Mouse (Mus musculus) CD8-positive naive resting alpha-beta T cell, adult 2 months (primary cell): ENCODE data around the gene Morn1.

Experiments
- DNase-seq, 2 experiments: peaks; one replicate each; pipeline ENCODE4 v3.0.0; 2022; ENCODE audit warnings: low read depth in 2 of 2, low spot score in 2 of 2

Gene Morn1

DNA sequence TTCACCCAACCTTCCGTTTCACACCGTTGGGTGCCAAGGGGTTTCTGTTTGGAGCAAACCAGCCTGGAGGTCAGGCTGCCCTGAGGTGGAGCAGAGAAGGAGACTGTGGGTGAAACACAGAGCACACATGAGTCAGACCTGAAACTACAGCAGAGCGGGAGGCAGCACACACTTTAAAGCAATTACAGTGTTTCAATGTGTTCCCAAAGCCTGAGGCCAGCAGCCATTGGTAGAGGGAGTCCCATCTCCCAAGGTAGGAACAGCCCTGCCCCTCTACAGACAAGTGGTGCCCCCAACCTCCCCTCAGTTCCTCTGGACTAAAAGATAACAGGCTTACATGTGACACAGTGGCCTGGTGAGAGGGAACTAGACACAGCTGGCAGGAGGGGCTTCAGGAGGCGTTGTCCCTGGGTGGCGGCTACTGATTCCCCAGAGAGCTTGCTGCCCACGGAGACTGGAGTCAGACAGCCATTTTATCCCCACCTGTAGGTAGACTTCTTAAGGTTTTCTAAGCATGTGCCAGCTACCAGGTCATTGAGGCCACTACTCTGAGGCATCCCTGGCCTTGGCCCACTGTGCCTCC is 31.1 kb downstream of the Morn1 start:
- no peak for DNase-seq

DNA sequence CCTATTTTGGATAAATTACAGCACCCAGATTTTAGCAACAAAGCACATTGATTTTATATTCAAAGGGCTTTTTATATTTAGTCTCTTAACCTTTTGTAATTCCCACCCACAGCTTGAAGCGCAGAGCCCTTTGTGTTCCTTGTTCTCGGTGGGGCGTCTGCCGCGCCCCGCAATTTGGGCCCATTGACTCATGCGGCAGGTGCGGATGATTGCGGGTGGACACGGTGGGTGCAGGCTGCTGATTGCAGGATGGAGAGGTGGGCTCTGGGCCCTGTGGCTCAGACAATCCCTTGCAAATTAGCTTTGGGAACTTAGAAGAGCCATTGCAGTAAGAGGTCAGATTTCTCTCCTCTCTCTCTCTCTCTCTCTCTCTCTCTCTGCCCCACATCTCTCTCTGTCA is 31.9 kb downstream of the Morn1 start:
- DNase-seq: no peak

GRCm38 (mm10) chr4:155120038-155120437 is 33.7 kb downstream of the Morn1 start:
- no peak for DNase-seq

GRCm38 (mm10) chr4:155120583-155120982 is 34.2 kb downstream of the Morn1 start:
- DNase-seq: no peak

GRCm38 (mm10) chr4:155121222-155121621 is 34.8 kb downstream of the Morn1 start:
- no peak for DNase-seq

DNA sequence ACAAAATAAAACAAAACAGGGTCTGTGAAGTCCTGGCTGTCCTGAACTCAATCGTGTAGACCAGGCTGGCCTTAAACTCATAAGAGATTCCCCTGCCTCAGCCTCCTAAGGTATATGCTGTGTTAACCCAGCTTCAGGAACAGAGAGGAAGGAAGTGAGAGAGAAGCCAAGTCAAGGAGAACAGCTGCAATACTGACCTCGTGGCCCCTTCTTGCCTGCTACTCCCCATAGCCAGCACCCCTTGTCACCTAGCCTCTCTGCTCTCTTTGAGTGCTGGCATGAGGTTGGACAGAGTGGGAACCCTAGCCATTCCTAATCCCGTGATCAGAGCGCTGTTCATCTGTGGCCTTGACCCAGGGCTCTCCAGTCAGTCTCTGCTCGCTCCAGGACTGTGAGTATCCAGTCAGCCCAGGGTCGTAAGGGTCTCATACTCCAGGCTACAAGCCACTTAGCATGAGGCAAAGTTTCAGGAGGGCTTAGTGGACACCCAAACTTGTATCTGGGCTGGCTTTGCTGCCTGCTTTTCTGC is 35.6 kb downstream of the Morn1 start:
- DNase-seq: no peak

DNA sequence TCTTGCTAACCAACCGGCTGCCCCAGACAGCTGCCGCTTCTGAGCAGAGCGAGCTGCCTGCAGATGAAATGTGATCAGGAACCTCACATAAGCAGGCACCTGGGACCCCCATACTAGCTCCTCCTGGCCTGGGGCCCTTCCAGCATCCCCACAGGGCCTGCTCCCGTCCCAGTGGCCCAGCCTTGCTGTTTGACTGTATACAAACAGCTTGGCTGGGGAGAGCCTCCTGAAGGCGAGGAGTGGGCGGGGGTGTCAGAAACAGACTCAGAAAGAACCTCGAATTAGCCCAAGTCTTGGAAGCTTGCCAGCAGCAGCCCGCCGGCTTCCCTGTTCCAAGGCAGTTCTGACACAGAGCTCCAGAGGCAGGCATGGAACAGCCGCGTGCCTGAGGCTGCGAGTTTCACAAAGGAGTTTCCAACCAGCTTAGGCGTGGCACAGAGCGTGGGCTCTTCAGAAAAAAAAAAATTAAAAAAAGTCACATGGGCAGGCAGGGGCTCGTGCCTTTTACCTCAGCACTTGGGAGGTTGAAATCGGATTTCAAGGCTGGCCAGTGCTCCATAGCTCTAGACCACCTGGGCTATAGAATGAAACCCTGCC is 36.2 kb downstream of the Morn1 start:
- DNase-seq: no peak

DNA sequence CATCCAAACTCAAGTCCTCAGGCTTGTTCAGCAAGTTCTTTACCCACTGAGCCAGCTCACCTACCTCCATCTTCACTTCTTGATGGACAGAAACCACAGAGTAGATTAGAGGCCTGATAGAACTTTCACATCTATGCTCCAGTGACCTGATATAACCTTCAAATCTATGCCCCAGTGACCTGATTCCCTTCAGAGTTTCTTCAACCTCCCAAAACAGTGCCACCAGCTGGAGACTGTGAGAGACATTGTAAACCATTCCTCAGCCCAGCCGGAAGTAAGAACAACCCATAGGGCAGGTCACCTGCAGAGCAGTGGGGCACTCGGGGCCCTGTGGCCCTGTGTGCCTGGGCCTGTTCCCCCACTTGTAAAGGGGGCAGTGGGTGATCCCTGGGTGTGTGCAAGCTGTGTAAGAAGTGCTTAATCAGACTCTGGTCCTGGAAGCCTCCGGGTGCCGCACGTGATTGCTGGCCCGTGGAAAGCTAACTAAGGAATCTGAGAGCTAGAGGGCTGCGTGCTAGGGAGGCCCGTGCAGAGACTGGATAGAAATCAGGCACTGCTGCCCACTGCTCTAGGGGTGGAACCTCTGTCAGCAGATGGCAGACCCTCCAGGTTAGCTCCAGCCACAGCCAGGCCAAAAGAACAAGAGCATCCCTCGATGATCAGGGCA is 37.6 kb downstream of the Morn1 start:
- DNase-seq: no peak

DNA sequence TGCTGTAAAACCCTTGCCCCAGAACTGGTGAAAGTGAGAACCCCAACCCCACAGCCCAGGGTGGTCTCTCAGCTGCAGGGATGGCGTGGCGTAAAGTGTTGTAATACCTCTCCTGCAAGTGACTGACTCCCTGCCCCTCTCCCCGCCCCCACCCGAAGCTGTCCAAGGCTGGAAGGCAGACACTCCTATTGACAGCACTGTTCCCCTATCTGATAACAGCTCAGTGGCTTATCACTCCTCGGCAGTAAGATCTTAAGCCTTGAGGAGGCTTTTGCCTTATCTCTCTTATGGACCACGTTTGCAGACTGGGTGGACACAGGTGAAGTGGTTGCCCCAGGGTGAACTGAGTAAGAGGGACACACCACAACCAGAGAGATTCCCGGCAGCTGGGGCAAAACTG is 38.9 kb downstream of the Morn1 start:
- no peak for DNase-seq

DNA sequence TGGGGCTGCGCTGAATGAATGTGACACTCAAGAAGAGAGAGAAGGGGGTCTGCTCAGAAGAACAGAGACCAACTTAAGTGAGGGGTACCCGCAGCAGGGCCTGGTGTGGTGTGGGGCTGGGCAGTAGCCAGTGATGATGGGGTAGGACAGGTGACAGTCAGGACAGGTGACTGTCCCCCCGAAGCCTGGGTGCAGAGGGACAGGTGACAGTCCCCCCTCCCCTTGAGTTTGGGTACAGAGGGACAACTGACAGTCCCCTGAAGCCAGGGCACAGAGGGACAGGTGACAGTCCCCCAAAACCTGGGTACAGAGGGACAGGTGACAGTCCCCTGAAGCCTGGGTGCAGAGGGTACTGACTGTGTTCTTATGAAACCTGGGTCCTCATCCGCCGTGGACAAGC is 39.8 kb downstream of the Morn1 start:
- DNase-seq: no peak

- DNase-seq: peak; percentile 42 to 47
These were observed 40.4 kb downstream of the Morn1 start for GRCm38 (mm10) chr4:155126602-155127372.

DNA sequence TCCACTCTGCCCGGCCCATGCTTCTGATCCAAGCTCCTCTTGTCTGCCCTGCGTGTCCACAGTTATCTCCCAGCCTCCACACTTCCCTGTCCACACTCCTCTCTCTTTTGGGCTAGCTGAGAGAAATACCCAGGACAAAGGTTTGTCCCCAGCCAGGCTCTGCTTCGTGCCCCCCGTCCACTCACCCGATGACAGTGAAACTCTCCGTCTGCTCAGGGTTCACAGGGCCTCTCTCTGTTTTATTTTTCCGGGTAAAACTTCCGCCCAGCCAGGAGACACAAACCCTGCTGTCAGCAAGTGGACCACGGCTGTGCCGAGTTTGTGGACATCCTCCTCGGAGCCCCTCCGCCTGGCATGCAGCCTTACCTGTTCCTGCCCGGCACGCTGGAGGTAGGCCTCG is 42.0 kb downstream of the Morn1 start:
- DNase-seq: no peak

DNA sequence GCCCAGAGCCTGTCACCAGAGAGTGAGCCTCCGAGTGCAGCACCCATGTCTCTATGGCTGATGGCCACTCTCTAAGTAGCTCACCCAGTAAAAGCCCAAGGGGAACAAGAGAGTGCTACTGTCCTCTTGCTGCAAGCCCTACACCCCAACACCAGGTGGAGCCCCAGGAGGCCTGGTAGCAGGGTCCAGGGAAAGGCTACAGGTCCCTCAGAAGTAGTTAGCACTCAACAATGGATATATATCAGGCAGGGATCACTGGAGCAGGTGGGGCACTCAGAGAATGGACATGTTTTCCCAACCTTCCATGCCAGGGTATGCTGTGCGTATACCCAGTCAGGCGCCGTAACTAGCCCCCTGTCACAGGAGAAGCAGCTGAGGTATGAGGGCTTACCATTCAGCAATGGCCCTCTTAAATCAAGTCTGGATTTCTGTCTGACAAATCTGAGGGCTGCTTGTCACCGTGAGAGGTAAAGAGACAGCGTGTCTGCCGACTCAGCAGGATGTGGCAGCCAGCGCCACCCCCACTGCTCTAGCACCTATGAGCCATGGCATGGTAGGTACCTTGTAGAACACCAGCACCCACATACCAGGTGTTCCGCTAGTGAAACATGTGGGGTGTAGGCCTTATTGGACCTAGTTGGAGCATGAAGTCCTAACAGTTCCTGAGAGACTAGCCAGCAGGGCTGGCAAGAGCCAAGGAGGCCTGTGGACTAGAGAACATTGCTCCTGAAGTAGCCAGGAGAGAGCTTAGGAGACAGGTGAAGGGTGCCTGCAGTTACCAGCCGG is 42.9 kb downstream of the Morn1 start:
- peak; percentile 39 to 46 for DNase-seq

DNA sequence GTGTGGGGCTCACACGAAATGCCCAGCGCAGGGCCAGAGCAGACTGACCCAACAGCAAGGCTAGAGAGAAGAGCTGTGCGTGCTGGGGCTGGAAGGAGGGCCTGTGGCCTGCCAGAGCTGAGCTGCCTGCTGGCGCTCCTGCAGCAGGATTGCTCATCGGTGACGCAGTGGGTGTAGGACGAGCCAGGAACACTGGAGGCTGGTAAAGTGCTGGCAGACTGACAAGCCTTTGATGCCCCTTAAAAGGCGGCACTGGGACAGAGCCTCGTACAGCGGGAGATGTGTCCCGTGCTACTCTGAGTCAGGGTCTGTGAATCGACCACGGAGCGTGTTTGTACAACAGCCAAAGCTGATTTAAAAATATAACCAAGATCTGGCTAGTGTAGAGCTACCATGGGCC is 43.6 kb downstream of the Morn1 start:
- DNase-seq: no peak

DNA sequence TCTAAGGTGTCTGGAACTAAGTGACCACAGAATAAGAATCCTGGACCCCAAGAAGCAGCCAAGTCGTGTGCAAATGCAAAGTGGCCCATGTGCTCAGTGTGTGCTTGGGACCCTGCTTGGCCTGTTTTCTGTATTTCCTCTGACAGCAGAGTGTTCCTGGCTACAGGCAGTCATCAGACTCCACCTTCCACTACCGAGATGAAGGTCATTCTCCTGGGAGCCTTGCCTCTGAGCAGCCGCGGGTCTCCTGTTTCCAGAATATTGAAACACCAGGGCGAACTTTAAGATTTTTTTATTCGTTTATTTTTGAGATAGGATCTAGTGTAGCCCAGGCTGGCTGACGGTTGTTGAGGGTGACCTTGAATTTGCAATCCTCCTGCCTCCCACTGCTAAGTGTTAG is 44.2 kb downstream of the Morn1 start:
- DNase-seq: no peak

GRCm38 (mm10) chr4:155133188-155133587 is 46.8 kb downstream of the Morn1 start:
- no peak for DNase-seq

GRCm38 (mm10) chr4:155133658-155134417 is 47.5 kb downstream of the Morn1 start:
- no peak for DNase-seq

DNA sequence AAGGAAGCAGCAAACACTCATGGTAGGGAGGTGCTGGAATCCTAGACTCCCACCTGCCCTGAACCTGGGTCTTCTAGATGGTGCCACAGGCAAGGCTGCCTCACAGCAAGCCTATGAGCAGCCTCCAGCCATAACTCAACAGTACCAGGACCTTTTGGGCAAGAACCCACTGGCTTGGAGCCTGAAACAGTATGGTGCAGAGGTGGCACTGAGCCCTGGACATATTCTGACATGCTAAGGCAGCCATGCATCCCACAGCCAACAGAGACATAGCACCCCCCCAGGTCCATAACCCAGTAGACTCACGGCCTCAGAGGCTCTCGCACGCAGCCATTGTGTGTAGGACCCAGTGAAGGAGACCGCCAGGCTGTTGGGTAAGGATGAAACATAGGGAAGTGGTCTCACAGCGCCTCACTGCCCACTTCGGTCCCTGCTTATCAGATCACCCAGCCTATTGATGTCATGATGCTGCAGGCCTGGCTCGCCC is 48.4 kb downstream of the Morn1 start:
- DNase-seq: no peak

- no peak for DNase-seq
These were observed 49.7 kb downstream of the Morn1 start for GRCm38 (mm10) chr4:155135909-155136585.

GRCm38 (mm10) chr4:155137891-155138290 is 51.5 kb downstream of the Morn1 start:
- DNase-seq: no peak
